17 mouse cellular contexts compared by ENCODE assay signal in the genomic region with DNA sequence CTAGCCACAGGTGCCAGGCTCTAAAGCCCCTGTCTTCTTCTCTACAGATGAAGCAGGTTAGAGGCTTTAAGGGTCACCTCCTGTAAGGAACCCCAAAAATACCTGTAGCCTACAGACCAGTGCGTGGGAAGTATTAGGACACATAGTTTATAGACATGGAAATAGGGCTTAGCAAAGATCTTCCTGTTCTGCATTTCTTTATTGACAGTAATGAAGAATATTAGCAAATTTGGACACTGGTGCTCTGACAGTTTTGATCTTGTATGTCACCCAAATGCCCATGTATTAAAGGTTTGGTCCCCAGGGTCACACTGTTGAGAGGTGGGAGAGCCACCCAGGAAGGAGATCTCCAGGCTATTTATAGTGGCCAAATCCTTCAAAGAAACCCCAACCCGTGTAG. TPM values are rescaled to one million over a fixed set of nuclear protein-coding genes. Genes with fewer than 3 reads are reported as not detected.
A peak's percentile ranks its signal among the peaks of the same experiment; 100 is the strongest.
DNase-seq lines count a peak whose midpoint lies in the region; ATAC-seq lines count a peak whose summit lies in the region.
"Had no signal": no experiment of that assay in that cellular context is flagged by ENCODE, and none has a peak within 500 bp of the region (broad histone marks: within the 10 kb centered on the region; RNA-seq: fewer than 3 reads in every experiment).

No protein-coding gene starts in this region.

- no peak for ATAC-seq in embryonic facial prominence, embryonic 13.5 days (ENCODE audit: insufficient number of reproducible peaks, insufficient read depth, low FRiP score, low TSS enrichment, low read depth)
- no peak for ATAC-seq in limb, embryonic 13.5 days (ENCODE audit: low FRiP score, low read depth)
- ATAC-seq: CD4-positive, CD25-positive, alpha-beta regulatory T cell, adult 4 months; forebrain, embryonic 16.5 days; intestine, embryonic 15.5 days had no signal

- WGBS in embryonic facial prominence, embryonic 13.5 days, result 74% methylated on average over 2 of the region's 2 CpGs
- 81% methylated on average over 2 of the region's 2 CpGs for WGBS in embryonic facial prominence, embryonic 10.5 days
- 83% methylated on average over 2 of the region's 2 CpGs for WGBS in limb, embryonic 13.5 days
- 88% methylated on average over 2 of the region's 2 CpGs for WGBS in limb, embryonic 10.5 days

- no peaks in the 10 kb centered on the region for H3K36me3 ChIP-seq in embryonic facial prominence, embryonic 13.5 days
- H3K36me3 ChIP-seq in embryonic facial prominence, embryonic 10.5 days (replicated peaks), result no peaks in the 10 kb centered on the region
- no peaks in the 10 kb centered on the region for H3K36me3 ChIP-seq in limb, embryonic 13.5 days
- H3K36me3 ChIP-seq in limb, embryonic 10.5 days, result no peaks in the 10 kb centered on the region
- H3K36me3 ChIP-seq: embryonic facial prominence, embryonic 12.5 days; forebrain, embryonic 12.5 days; intestine, embryonic 15.5 days had no signal

- no peaks in the 10 kb centered on the region for H3K9me3 ChIP-seq in embryonic facial prominence, embryonic 13.5 days
- H3K9me3 ChIP-seq in embryonic facial prominence, embryonic 10.5 days, result no peaks in the 10 kb centered on the region
- H3K9me3 ChIP-seq in limb, embryonic 13.5 days, result no peaks in the 10 kb centered on the region
- no peaks in the 10 kb centered on the region for H3K9me3 ChIP-seq in limb, embryonic 10.5 days (replicated peaks)
- H3K9me3 ChIP-seq: embryonic facial prominence, embryonic 12.5 days; forebrain, embryonic 12.5 days; G1E; intestine, embryonic 15.5 days had no signal

- no peak overlapping the region for H3K4me3 ChIP-seq in embryonic facial prominence, embryonic 13.5 days
- H3K4me3 ChIP-seq in embryonic facial prominence, embryonic 10.5 days, result no peak overlapping the region
- H3K4me3 ChIP-seq in limb, embryonic 13.5 days, result no peak overlapping the region
- H3K4me3 ChIP-seq in limb, embryonic 10.5 days, result no peak overlapping the region
- H3K4me3 ChIP-seq: embryonic facial prominence, embryonic 12.5 days; erythroblast, embryonic 14.5 days; forebrain, embryonic 12.5 days; intestine, embryonic 15.5 days had no signal

- 0 out of 2 replicates have a peak overlapping the region, but pooled peaks have one; percentile 33 for H3K27ac ChIP-seq in embryonic facial prominence, embryonic 13.5 days
- no peak overlapping the region for H3K27ac ChIP-seq in embryonic facial prominence, embryonic 10.5 days (replicated peaks)
- peak overlapping the region; percentile 16; the same call in 1 of the 2 replicates for H3K27ac ChIP-seq in limb, embryonic 13.5 days
- H3K27ac ChIP-seq in limb, embryonic 10.5 days, result no peak overlapping the region
- H3K27ac ChIP-seq: embryonic facial prominence, embryonic 12.5 days; forebrain, embryonic 12.5 days; hindbrain, embryonic 14.5 days; intestine, embryonic 15.5 days had no signal

- H3K27me3 ChIP-seq in embryonic facial prominence, embryonic 13.5 days, result no peaks in the 10 kb centered on the region
- H3K27me3 ChIP-seq in embryonic facial prominence, embryonic 10.5 days (replicated peaks; ENCODE audit: low read depth, poor library complexity, severe bottlenecking), result no peaks in the 10 kb centered on the region
- H3K27me3 ChIP-seq in limb, embryonic 13.5 days, result no peaks in the 10 kb centered on the region
- H3K27me3 ChIP-seq in limb, embryonic 10.5 days (ENCODE audit: low read depth, poor library complexity, severe bottlenecking), result no peaks in the 10 kb centered on the region
- H3K27me3 ChIP-seq: embryonic facial prominence, embryonic 12.5 days; forebrain, embryonic 12.5 days; intestine, embryonic 15.5 days had no signal

- no peak overlapping the region for H3K4me2 ChIP-seq in embryonic facial prominence, embryonic 13.5 days
- no peak overlapping the region for H3K4me2 ChIP-seq in limb, embryonic 13.5 days (replicated peaks)
- H3K4me2 ChIP-seq: embryonic facial prominence, embryonic 12.5 days; forebrain, embryonic 12.5 days; hindbrain, embryonic 14.5 days; intestine, embryonic 15.5 days had no signal

- H3K4me1 ChIP-seq in embryonic facial prominence, embryonic 13.5 days, result peaks cover 11% of the 10 kb centered on the region; the same call in 1 of the 2 replicates
- H3K4me1 ChIP-seq in embryonic facial prominence, embryonic 10.5 days, result peaks cover 7% of the 10 kb centered on the region
- peaks cover 20% of the 10 kb centered on the region; the same call in 1 of the 2 replicates for H3K4me1 ChIP-seq in limb, embryonic 13.5 days
- H3K4me1 ChIP-seq in limb, embryonic 10.5 days, result no peaks in the 10 kb centered on the region; the same call in 1 of the 2 replicates
- H3K4me1 ChIP-seq: embryonic facial prominence, embryonic 12.5 days; intestine, embryonic 15.5 days had no signal

- DNase-seq in embryonic facial prominence, embryonic 10.5 days (ENCODE audit: low spot score), result no peak
- DNase-seq in limb, embryonic 10.5 days (ENCODE audit: low spot score), result no peak
- peak; percentile 67 for DNase-seq in gonadal fat pad, adult 2 months (ENCODE audit: low read depth)
- no peak for DNase-seq in adrenal gland, adult (ENCODE audit: inconsistent age in 2 of 2, low spot score in 1 of 2)
- DNase-seq in cerebellum, postnatal 25 days, result no peak
- DNase-seq: B cell, adult 2 months; embryo, embryonic 11 days had no signal

- no peak overlapping the region for H3K9ac ChIP-seq in embryonic facial prominence, embryonic 13.5 days
- H3K9ac ChIP-seq in limb, embryonic 13.5 days, result no peak overlapping the region
- H3K9ac ChIP-seq: embryonic facial prominence, embryonic 12.5 days; forebrain, embryonic 12.5 days; hindbrain, embryonic 14.5 days; intestine, embryonic 15.5 days had no signal

RNA-seq across cellular contexts. Expression of a gene that starts 57.2 kb away (rescaled TPM):
- 21.3 and 23.1 TPM in 2 replicates for polyA plus RNA-seq in embryonic facial prominence, embryonic 13.5 days (2015; fragmentation: Nextera tagmentation; extraction: Ambion mirVana)
- 17.7 and 18.4 TPM in 2 replicates for polyA plus RNA-seq in embryonic facial prominence, embryonic 10.5 days (2016; fragmentation: Nextera tagmentation; extraction: Ambion mirVana)
- 20.6 and 21.5 TPM in 2 replicates for polyA plus RNA-seq in limb, embryonic 13.5 days (2015; fragmentation: Nextera tagmentation; extraction: Ambion mirVana)
- polyA plus RNA-seq in limb, embryonic 10.5 days (2016; fragmentation: Nextera tagmentation; extraction: Ambion mirVana), result 14.8 and 18.0 TPM in 2 replicates
- polyA plus RNA-seq in gonadal fat pad, adult 2 months (2012; rRNA removed), result 16.5 and 16.8 TPM in 2 replicates

Comparison
In these comparisons a context has a peak if more than half of its experiments do, and no peak if none do; other contexts are left out.
1. H3K27ac ChIP-seq: peak in embryonic facial prominence, embryonic 13.5 days (single experiment) and limb, embryonic 13.5 days (single experiment); none in embryonic facial prominence, embryonic 10.5 days (single experiment) and limb, embryonic 10.5 days (single experiment).